Mouse (Mus musculus): ENCODE data around the gene Tmem165. TPM values are rescaled to one million over a fixed set of nuclear protein-coding genes. Genes with fewer than 3 reads are reported as not detected.

Gene Tmem165
- polyA plus RNA-seq, 1 experiment from 2014 or later = 97.4 TPM

- WGBS = 34% methylated on average over 3 of the region's 3 CpGs
- H3K36me3 ChIP-seq = no peaks in the 10 kb centered on the region
- no peak overlapping the region for H3K4me2 ChIP-seq
- no peaks in the 10 kb centered on the region for H3K27me3 ChIP-seq
- H3K27ac ChIP-seq = peak overlapping the region; percentile 19; the same call in 1 of the 2 replicates
- peaks cover 6% of the 10 kb centered on the region for H3K4me1 ChIP-seq
- H3K9me3 ChIP-seq (replicated peaks) = no peaks in the 10 kb centered on the region
- no peak overlapping the region for H3K4me3 ChIP-seq (replicated peaks)
- H3K9ac ChIP-seq = no peak overlapping the region
- no peak for ATAC-seq (replicated peaks; ENCODE audit: low FRiP score)
These were observed 7.3 kb upstream of the Tmem165 start for GRCm38 (mm10) chr5:76176411-76176810.

DNA sequence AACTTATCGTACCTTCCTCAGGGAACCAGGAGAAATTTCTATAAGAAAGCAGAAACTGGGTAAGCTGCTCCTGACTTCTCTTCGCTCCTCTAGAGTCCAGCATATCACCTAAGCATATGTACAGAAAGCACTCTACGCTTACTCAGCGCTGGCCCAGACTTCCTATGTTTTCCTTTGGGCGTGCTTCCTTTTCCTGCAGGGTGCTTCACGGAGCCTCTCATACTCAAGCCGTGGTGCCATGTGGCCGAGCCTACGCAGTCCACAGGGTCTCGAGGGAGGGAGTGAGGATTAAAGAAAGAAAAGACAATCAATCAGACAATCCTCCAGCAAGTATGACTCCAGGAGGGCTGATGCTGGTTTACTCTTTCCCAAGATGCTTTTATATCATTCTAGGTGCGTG lies 6.8 kb upstream of the Tmem165 start:
- no peak overlapping the region for H3K9ac ChIP-seq
- ATAC-seq (replicated peaks; ENCODE audit: low FRiP score) = no peak
- peaks cover 6% of the 10 kb centered on the region for H3K4me1 ChIP-seq
- H3K9me3 ChIP-seq (replicated peaks) = no peaks in the 10 kb centered on the region
- H3K4me3 ChIP-seq (replicated peaks) = no peak overlapping the region
- H3K27ac ChIP-seq = peak overlapping the region; percentile 19; the same call in 1 of the 2 replicates
- H3K27me3 ChIP-seq = no peaks in the 10 kb centered on the region
- H3K4me2 ChIP-seq = no peak overlapping the region
- H3K36me3 ChIP-seq = no peaks in the 10 kb centered on the region
- WGBS = 61% methylated on average over 11 of the region's 11 CpGs

DNA sequence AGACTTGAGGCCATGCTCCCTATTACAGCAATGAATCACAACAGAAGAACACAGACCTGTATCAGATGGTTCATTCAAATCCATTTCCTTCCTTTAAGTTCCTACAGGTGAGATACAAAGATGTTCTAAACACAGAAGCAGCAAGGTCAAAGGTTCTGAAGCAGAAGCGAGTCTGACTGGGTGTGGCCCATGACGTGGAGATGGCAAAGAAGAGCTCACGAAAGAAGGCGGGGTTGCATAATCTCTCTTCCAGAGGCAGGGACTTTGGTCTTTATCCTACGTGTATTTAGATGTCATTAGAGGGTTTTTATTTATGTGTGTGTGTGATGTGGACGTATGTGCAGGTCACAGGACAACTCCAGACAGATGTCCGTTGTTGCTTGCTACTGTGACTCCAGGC lies 6.0 kb upstream of the Tmem165 start:
- H3K27ac ChIP-seq = no peak overlapping the region
- no peak for ATAC-seq (replicated peaks; ENCODE audit: low FRiP score)
- no peak overlapping the region for H3K4me2 ChIP-seq
- no peak overlapping the region for H3K4me3 ChIP-seq (replicated peaks)
- WGBS = 80% methylated on average over 7 of the region's 7 CpGs
- H3K9me3 ChIP-seq (replicated peaks) = no peaks in the 10 kb centered on the region
- no peak overlapping the region for H3K9ac ChIP-seq
- peaks cover 6% of the 10 kb centered on the region for H3K4me1 ChIP-seq
- H3K36me3 ChIP-seq = no peaks in the 10 kb centered on the region
- no peaks in the 10 kb centered on the region for H3K27me3 ChIP-seq

DNA sequence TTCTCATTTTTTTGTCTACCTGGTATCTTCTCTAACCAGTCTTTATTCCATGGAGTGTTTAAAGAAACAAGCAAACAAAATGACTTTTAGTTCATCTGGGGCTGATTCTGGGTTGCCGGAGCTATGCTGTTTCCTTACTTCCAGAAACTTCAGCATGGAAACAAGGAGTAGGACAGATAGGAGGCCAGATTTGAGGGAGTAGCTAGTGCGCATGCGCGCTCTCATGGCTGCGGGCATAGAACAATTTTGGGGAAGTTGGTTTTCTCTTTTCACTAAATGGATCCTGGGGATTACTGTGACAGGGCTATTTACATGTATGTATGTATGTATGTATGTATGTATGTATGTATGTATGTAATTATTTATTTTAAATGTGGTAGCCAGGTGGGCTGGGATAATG lies 4.5 kb upstream of the Tmem165 start:
- 89% methylated on average over 5 of the region's 5 CpGs for WGBS
- no peak overlapping the region for H3K4me3 ChIP-seq (replicated peaks)
- no peak overlapping the region for H3K27ac ChIP-seq
- H3K4me1 ChIP-seq = peaks cover 14% of the 10 kb centered on the region
- H3K9me3 ChIP-seq (replicated peaks) = no peaks in the 10 kb centered on the region
- H3K27me3 ChIP-seq = no peaks in the 10 kb centered on the region
- no peak overlapping the region for H3K9ac ChIP-seq
- no peaks in the 10 kb centered on the region for H3K36me3 ChIP-seq
- no peak for ATAC-seq (replicated peaks; ENCODE audit: low FRiP score)
- H3K4me2 ChIP-seq = no peak overlapping the region

DNA sequence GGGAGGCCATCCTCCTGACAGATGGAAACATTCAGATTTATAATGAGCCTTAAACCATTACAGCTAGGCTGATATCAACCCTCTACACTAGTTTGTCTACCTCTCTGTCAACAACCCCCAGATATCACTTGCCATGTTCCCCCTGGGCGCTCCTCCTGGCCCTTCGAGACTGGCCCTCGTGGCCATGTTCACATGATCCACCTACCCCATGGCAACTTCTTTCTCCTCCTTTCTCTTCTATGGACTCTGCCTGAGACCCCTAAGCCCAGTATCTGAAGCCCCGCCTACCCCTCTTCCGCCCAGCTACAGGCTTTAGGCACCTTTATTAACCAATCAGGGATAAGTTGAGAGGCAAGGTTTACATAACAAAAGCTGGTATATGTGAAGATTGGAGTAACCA lies 3.9 kb upstream of the Tmem165 start:
- Histone ChIP-seq H3K4me1 (peaks cover 14% of the 10 kb centered on the region), H3K4me2 (no peak overlapping the region), H3K4me3 (replicated peaks) (no peak overlapping the region), H3K27ac (no peak overlapping the region), H3K36me3 (no peaks in the 10 kb centered on the region), H3K9ac (no peak overlapping the region), H3K9me3 (replicated peaks) (no peaks in the 10 kb centered on the region), H3K27me3 (no peaks in the 10 kb centered on the region)
- ATAC-seq (replicated peaks; ENCODE audit: low FRiP score) = no peak
- 79% methylated on average over 5 of the region's 5 CpGs for WGBS

DNA sequence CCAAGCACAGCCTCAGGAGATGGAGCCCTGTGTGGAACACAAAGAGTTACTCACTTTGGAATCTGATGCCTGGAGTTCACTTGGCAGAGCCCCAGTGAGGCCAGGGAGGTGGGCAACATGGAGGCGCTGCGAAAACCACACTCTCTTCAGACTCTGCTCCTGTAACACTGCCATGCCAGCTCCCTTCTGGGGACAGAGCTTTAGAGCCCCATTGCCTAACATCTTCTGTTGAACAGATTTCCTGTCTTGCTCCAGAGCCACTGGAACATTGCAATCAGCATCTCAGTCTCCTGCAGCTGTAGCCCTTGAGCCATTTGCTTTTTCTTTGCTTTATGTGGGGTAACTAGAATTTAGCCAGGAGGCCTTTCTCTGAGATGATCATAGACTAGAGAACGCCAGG lies 1.4 kb upstream of the Tmem165 start:
- Histone ChIP-seq H3K4me3 (replicated peaks) (no peak overlapping the region), H3K36me3 (peaks cover 6% of the 10 kb centered on the region; the same call in 1 of the 2 replicates), H3K4me2 (no peak overlapping the region), H3K4me1 (peaks cover 24% of the 10 kb centered on the region), H3K9ac (no peak overlapping the region), H3K9me3 (replicated peaks) (no peaks in the 10 kb centered on the region), H3K27ac (no peak overlapping the region), H3K27me3 (no peaks in the 10 kb centered on the region)
- ATAC-seq (replicated peaks; ENCODE audit: low FRiP score) = no peak
- 46% methylated on average over 3 of the region's 3 CpGs for WGBS

DNA sequence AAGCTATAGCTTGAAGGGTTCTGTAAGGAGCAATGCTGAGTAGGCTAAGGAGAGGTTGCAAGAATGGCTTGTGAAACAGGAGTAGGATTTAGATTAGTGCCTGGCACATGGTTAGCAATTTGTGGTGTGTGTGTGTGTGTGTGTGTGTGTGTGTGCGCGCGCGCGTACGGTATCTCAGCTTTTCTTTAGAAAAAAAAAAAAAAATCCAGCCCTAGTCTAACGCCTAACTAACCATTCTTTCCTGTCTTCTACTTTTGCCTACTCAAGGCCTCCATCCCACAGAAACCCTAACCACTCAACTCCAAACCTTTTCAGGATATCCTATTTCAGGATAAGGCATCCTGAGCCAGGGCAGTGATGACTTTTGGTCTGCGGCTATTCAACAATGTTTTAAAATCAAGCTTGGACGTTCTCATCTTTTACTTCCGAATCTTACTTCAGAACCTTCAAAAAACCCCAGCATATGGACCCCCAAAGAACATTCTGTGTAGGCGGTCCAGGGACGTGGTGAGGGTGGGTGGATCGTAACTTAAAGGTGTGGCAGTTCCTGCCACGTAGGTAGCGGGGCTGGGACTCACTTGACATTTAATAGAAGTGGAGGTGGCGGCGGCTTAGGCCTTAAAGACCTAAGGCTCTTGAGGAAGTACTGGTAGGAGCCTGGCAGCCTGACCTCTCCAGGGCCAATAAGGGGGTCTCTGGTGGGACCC lies 484 bp upstream of the Tmem165 start:
- Histone ChIP-seq H3K4me3 (replicated peaks) (peak overlapping the region; percentile 96), H3K36me3 (peaks cover 13% of the 10 kb centered on the region; the same call in 1 of the 2 replicates), H3K9ac (peak overlapping the region; percentile 97), H3K9me3 (replicated peaks) (no peaks in the 10 kb centered on the region), H3K4me1 (peaks cover 30% of the 10 kb centered on the region), H3K4me2 (peak overlapping the region; percentile 67), H3K27me3 (no peaks in the 10 kb centered on the region), H3K27ac (peak overlapping the region; percentile 97)
- 37% methylated on average over 17 of the region's 17 CpGs for WGBS
- ATAC-seq (replicated peaks; ENCODE audit: low FRiP score) = no peak

DNA sequence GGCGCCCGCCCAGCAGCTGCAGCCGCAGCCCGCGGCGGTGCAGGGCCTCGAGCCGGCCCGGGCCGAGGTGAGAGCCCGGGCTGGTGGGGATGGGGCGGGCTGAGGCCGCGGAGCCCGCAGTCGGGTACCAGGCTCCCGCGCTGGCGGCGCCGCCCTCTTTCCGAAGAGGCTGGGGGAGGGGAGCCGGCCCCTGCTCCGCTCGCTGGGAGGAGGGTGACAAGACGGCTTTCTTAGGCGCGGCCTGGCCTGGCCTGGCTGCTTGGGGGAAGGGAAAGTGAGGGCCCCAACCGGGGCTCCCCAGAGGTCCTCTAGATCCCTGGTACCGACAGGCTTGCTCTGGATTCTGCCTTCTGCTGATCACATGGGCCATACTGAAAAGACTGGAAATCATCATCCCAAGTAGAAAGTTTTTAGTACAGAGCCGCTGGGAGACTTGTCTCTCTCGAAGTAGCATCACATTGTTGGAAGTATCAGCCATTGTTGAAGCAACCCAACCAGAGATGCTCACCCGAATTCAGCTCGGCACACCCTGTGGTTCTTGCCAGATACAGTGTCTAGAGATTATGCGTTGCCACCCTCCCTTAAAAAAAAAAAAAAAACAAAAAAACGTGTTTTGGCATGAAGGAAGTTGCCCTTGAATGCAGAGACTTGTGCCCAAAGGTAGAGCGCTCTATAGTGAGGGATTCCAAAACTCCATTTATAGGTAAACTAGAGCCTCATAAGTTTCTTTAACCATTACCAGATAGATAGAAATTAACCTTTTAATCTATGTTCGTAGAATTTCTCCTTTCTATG lies 803 bp downstream of the Tmem165 start:
- H3K4me2 ChIP-seq = peak overlapping the region; percentile 67
- WGBS = 4% methylated on average over 38 of the region's 38 CpGs
- peaks cover 13% of the 10 kb centered on the region; the same call in 1 of the 2 replicates for H3K36me3 ChIP-seq
- H3K9ac ChIP-seq = peak overlapping the region; percentile 97
- peak overlapping the region; percentile 97 for H3K27ac ChIP-seq
- H3K27me3 ChIP-seq = no peaks in the 10 kb centered on the region
- peaks cover 37% of the 10 kb centered on the region for H3K4me1 ChIP-seq
- H3K9me3 ChIP-seq (replicated peaks) = no peaks in the 10 kb centered on the region
- H3K4me3 ChIP-seq (replicated peaks) = peak overlapping the region; percentile 96
- peak; percentile 90 for ATAC-seq (replicated peaks; ENCODE audit: low FRiP score)

DNA sequence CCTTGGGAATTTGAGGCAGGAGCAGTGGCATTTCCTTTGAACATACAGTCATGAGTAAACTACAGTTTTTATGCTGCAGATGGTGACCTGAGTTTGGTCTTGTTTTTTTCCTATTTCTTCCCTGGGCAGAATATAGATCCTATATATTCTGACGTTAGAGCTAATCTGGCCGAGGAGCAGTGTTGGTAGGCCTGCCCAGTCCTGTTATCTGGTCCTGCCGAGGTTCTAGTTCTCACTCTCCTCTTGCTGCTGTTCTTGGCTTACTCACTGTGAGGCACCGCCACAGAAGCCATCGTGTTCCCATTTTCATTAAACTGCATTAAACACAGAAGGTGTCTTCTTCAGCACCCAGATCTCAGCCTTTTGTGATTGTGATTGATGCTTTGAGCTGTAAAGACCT lies 4.2 kb downstream of the Tmem165 start:
- Histone ChIP-seq H3K27ac (no peak overlapping the region), H3K9ac (no peak overlapping the region), H3K36me3 (peaks cover 31% of the 10 kb centered on the region), H3K4me3 (replicated peaks) (no peak overlapping the region), H3K4me2 (no peak overlapping the region), H3K4me1 (peaks cover 47% of the 10 kb centered on the region), H3K27me3 (no peaks in the 10 kb centered on the region), H3K9me3 (replicated peaks) (no peaks in the 10 kb centered on the region)
- 86% methylated on average over 5 of the region's 5 CpGs for WGBS
- no peak for ATAC-seq (replicated peaks; ENCODE audit: low FRiP score)

- Histone ChIP-seq H3K4me3 (replicated peaks) (no peak overlapping the region), H3K9ac (no peak overlapping the region), H3K4me2 (no peak overlapping the region), H3K27ac (no peak overlapping the region), H3K9me3 (replicated peaks) (no peaks in the 10 kb centered on the region), H3K4me1 (peaks cover 37% of the 10 kb centered on the region), H3K36me3 (peaks cover 41% of the 10 kb centered on the region), H3K27me3 (no peaks in the 10 kb centered on the region)
- no peak for ATAC-seq (replicated peaks; ENCODE audit: low FRiP score)
- WGBS = 88% methylated on average over 4 of the region's 4 CpGs
These were observed 6.9 kb downstream of the Tmem165 start for GRCm38 (mm10) chr5:76190609-76191008.

DNA sequence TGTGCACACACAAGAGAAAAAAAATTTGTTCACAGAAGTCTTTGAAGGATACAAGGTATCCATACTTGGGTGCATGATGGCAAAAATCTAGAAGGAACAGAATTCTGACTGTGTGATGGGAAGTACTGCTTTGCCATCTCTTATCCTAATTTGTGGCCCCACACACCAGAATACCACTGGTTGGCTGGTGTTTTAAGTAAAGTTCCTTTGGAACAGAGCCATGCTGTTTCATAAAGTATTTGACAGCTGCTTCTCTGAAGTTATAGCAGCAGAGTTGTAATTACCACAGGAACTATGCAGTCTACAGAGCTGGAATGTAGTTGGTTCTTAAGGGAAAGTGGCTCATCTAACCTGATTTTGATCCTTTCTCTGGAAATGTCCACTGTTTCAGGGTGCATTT lies 9.4 kb downstream of the Tmem165 start:
- H3K4me1 ChIP-seq = peaks cover 22% of the 10 kb centered on the region; the same call in 1 of the 2 replicates
- ATAC-seq (replicated peaks; ENCODE audit: low FRiP score) = no peak
- no peak overlapping the region for H3K4me3 ChIP-seq (replicated peaks)
- H3K27me3 ChIP-seq = no peaks in the 10 kb centered on the region
- no peak overlapping the region for H3K9ac ChIP-seq
- H3K4me2 ChIP-seq = no peak overlapping the region
- H3K36me3 ChIP-seq = peaks cover 41% of the 10 kb centered on the region
- H3K9me3 ChIP-seq (replicated peaks) = no peaks in the 10 kb centered on the region
- H3K27ac ChIP-seq = no peak overlapping the region

- H3K27me3 ChIP-seq = no peaks in the 10 kb centered on the region
- no peak overlapping the region for H3K4me3 ChIP-seq (replicated peaks)
- no peak for ATAC-seq (replicated peaks; ENCODE audit: low FRiP score)
- H3K36me3 ChIP-seq = peaks cover 49% of the 10 kb centered on the region
- H3K4me1 ChIP-seq = peaks cover 15% of the 10 kb centered on the region; the same call in 1 of the 2 replicates
- WGBS = 78% methylated on average over 6 of the region's 6 CpGs
- H3K9ac ChIP-seq = no peak overlapping the region
- no peak overlapping the region for H3K4me2 ChIP-seq
- no peak overlapping the region for H3K27ac ChIP-seq
- H3K9me3 ChIP-seq (replicated peaks) = no peaks in the 10 kb centered on the region
These were observed 10.8 kb downstream of the Tmem165 start for GRCm38 (mm10) chr5:76194377-76194945.
